Mouse (Mus musculus) hematopoietic multipotent progenitor cell, adult 10-12 weeks (in vitro differentiated cells): ENCODE measurements around the gene Ms4a15. TPM values are rescaled to one million over a fixed set of nuclear protein-coding genes. Genes with fewer than 3 reads are reported as not detected.

Experiments
- polyA plus RNA-seq: library from polyadenylated mRNA; stranded (reverse); fragments of >175 nt; gene quantifications from 2 replicates; pipeline ENCODE4 v1.2.3, GENCODE M21; 2012; ENCODE audit warnings: low replicate concordance

Gene Ms4a15
- 0.35 TPM in 1 of 2 replicates, not detected in the other for polyA plus RNA-seq

DNA sequence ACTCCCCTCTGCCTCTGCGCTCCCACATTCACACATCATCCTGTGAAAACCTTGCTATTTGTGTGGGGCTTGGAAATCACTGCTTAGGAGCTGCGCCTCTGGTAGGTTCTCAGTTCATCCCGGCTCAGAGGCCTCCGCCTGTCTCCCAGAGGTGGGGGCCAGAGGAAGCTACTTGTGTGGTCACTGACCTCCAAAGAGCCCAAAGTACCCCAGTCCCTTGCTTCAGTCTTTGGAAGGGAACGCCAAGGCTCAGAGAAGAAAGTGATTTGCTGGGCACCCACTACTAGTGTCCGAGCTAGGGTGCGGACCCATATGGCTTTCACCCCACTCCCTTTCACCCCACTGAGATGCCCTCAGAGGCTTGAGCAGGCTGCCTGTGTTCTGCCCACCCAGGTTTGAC lies at the start of gene Ms4a15:
Gene Ms4a15, minus strand, starts transcription at position 101 of the 400 bp plus-strand sequence.

GRCm38 (mm10) chr19:11017891-11018290 lies 24.8 kb upstream of the Ms4a15 start, which contains the start of gene Ms4a18:
Gene Ms4a18, minus strand, starts transcription at chr19:11018031.

GRCm38 (mm10) chr19:10974238-10974865 lies 18.7 kb downstream of the Ms4a15 start, which contains the start of gene Ms4a10:
Gene Ms4a10, minus strand, starts transcription at chr19:10974670.

DNA sequence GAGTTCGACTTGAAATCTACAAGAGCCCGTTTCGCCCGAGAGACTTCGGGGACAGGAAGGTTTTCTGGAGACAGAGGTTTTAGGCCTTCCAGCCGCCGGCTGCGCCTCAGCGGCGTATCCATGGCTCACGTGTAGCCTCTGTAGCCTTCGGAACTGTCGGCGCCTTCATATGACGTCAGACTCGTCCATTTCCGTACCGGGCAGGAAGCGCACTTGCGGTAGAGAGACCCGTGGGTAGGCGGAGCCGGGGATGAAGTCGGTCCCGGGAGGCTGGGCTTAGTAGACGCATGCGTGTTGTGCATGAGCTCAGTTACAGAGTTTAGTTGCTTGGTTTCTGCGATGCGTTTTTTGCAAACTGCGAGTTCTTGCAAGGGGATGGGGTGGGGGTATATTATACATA lies 43.9 kb downstream of the Ms4a15 start, which contains the start of gene Ccdc86:
Gene Ccdc86, minus strand, starts transcription at position 155 of the 400 bp plus-strand sequence.

DNA sequence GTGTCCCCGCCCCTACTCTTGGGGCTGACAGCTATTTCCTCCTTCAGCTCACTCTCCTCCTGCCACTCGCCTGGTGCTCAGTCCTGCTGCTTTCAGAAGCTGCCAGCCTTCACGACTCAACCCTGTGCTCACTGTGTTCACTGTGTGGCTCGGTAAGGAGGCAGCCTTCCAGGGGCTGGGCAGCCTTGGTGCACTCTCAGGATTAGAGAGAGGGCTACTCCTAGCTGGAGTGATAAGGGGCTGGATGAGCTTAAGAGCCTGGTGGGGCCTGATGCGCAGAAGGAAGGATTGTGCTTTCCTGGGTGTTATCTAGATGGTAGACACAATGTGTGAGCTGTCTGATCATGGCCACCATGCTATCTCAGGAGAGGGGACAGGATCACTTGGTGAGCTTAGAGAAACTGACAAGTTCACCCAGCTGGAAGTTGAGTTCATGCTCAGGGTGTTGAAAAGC lies 55.9 kb downstream of the Ms4a15 start, which contains the start of gene Ptgdr2:
Gene Ptgdr2, plus strand, starts transcription at position 51 of the 454 bp plus-strand sequence.

Other genes with a start within 250 kb of the Ms4a15 start
- gene Cd6, start 163.2 kb downstream of the Ms4a15 start, polyA plus RNA-seq: 32.4 and 49.5 TPM in 2 replicates
- gene Slc15a3, start 153.5 kb downstream of the Ms4a15 start, polyA plus RNA-seq: 35.4 and 37.5 TPM in 2 replicates
- gene Tmem132a, start 123.3 kb downstream of the Ms4a15 start, polyA plus RNA-seq: 1.1 and 3.4 TPM in 2 replicates
- 38.3 and 43.0 TPM in 2 replicates for gene Tmem109, start 111.2 kb downstream of the Ms4a15 start, polyA plus RNA-seq
- 37.0 and 46.0 TPM in 2 replicates for gene Prpf19, start 98.0 kb downstream of the Ms4a15 start, polyA plus RNA-seq
- not detected in 2 replicates for gene Zp1, start 72.6 kb downstream of the Ms4a15 start, polyA plus RNA-seq
- 0.04 and 0.27 TPM in 2 replicates for gene Ptgdr2, start 56.1 kb downstream of the Ms4a15 start, polyA plus RNA-seq
- gene Ccdc86, start 44.0 kb downstream of the Ms4a15 start, polyA plus RNA-seq: 15.1 and 30.6 TPM in 2 replicates
- not detected in 2 replicates for gene Ms4a10, start 18.6 kb downstream of the Ms4a15 start, polyA plus RNA-seq
- gene Ms4a18, start 24.8 kb upstream of the Ms4a15 start, polyA plus RNA-seq: not detected in 2 replicates
- 0.25 and 0.67 TPM in 2 replicates for gene Ms4a8a, start 87.9 kb upstream of the Ms4a15 start, polyA plus RNA-seq
- gene 1700017D01Rik, start 137.6 kb upstream of the Ms4a15 start, polyA plus RNA-seq: not detected in 2 replicates
- not detected in 2 replicates for gene 1700025F22Rik, start 172.1 kb upstream of the Ms4a15 start, polyA plus RNA-seq
- gene Ms4a13, start 203.5 kb upstream of the Ms4a15 start, polyA plus RNA-seq: not detected in 2 replicates
- gene Ms4a12, start 239.2 kb upstream of the Ms4a15 start, polyA plus RNA-seq: not detected in 2 replicates